Mouse (Mus musculus): ENCODE measurements around the gene Arl6ip5. TPM values are rescaled to one million over a fixed set of nuclear protein-coding genes. Genes with fewer than 3 reads are reported as not detected.

The Arl6ip5 gene
- polyA plus RNA-seq, 1 experiment from 2014 or later = 82.7 TPM

DNA sequence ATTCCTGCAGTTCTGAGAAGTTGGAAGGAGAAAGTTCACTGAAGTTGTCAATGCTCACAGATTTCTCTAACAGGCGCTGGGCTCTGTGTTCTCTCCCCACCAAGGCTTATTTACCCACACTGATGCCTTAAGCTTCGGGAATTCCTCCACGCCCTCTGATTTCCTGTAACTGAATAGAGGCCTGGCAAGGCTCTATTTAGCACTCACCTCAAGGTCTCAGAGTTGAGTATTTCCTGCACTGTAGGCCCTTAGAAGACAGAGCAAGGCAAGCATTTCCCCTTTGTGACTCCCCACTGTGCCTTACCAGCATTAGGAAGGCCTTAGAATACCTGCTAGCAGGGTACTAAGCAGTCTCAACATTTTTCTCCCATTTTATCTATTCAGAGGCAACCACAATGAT, 2.1 kb upstream of the Arl6ip5 start:
- Histone ChIP-seq H3K9me3 (no peaks in the 10 kb centered on the region), H3K4me2 (no peak overlapping the region), H3K27ac (replicated peaks) (peak overlapping the region; percentile 54), H3K4me3 (no peak overlapping the region), H3K9ac (0 out of 2 replicates have a peak overlapping the region, but pooled peaks have one; percentile 14), H3K27me3 (replicated peaks) (no peaks in the 10 kb centered on the region), H3K4me1 (peaks cover 50% of the 10 kb centered on the region), H3K36me3 (0 out of 2 replicates have a peak, but pooled peaks cover 2% of the 10 kb centered on the region)
- 30% methylated on average over 3 of the region's 3 CpGs for WGBS
- no peak for ATAC-seq (ENCODE audit: extremely low read depth, insufficient number of reproducible peaks, low FRiP score, low TSS enrichment)

DNA sequence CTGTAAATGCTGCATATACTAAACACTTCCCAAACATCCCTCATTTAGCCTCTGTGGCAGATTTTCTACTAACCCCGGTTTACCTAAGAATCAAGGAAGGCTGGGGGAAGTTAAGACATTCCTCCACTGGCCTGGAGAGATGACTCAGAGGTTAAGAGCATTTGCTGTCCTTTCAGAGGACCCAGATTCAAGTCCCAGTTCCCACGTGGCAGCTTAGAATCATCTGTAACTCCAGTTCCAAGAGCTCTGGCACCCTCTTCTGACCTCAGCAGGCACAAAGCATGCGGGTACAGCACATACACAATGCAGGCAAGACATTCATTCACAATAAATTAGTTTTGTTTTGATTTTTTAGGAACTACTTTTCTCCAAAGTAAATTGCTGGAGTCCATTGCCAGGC, 1.3 kb upstream of the Arl6ip5 start:
- 0 out of 2 replicates have a peak, but pooled peaks cover 4% of the 10 kb centered on the region for H3K36me3 ChIP-seq
- no peak overlapping the region for H3K9ac ChIP-seq
- H3K4me2 ChIP-seq = no peak overlapping the region
- H3K4me1 ChIP-seq = peaks cover 50% of the 10 kb centered on the region
- H3K4me3 ChIP-seq = no peak overlapping the region
- no peaks in the 10 kb centered on the region for H3K27me3 ChIP-seq (replicated peaks)
- H3K27ac ChIP-seq (replicated peaks) = no peak overlapping the region
- ATAC-seq (ENCODE audit: extremely low read depth, insufficient number of reproducible peaks, low FRiP score, low TSS enrichment) = no peak
- 59% methylated on average over 3 of the region's 3 CpGs for WGBS
- no peaks in the 10 kb centered on the region for H3K9me3 ChIP-seq

DNA sequence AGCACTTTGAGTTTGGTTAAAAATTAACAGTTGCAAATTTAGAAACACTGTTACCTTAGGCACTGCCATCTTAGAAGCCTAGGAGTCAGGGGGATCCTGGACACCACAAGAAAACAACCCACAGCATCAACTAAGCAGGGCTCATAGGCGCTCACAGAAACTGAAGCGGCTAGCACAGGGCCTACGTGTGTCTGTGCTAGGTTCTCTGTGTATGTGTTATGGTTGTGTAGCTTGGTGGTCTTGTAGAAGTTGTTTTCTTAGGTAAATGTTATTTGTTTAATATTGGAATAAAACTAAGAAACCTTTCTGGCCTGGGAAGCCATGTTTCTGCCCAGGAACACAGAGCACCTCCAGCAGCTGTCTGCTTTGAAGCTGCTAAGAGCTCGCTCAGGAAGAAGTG, 738 bp upstream of the Arl6ip5 start:
- H3K27ac ChIP-seq (replicated peaks) = no peak overlapping the region; the same call in 1 of the 2 replicates
- peak overlapping the region; percentile 89; the same call in 1 of the 2 replicates for H3K4me2 ChIP-seq
- peaks cover 9% of the 10 kb centered on the region for H3K36me3 ChIP-seq
- no peak for ATAC-seq (ENCODE audit: extremely low read depth, insufficient number of reproducible peaks, low FRiP score, low TSS enrichment)
- no peak overlapping the region for H3K4me3 ChIP-seq
- H3K4me1 ChIP-seq = peaks cover 48% of the 10 kb centered on the region
- WGBS = 85% methylated on average over 4 of the region's 4 CpGs
- no peaks in the 10 kb centered on the region for H3K27me3 ChIP-seq (replicated peaks)
- H3K9ac ChIP-seq = no peak overlapping the region
- H3K9me3 ChIP-seq = no peaks in the 10 kb centered on the region; the same call in 1 of the 2 replicates

DNA sequence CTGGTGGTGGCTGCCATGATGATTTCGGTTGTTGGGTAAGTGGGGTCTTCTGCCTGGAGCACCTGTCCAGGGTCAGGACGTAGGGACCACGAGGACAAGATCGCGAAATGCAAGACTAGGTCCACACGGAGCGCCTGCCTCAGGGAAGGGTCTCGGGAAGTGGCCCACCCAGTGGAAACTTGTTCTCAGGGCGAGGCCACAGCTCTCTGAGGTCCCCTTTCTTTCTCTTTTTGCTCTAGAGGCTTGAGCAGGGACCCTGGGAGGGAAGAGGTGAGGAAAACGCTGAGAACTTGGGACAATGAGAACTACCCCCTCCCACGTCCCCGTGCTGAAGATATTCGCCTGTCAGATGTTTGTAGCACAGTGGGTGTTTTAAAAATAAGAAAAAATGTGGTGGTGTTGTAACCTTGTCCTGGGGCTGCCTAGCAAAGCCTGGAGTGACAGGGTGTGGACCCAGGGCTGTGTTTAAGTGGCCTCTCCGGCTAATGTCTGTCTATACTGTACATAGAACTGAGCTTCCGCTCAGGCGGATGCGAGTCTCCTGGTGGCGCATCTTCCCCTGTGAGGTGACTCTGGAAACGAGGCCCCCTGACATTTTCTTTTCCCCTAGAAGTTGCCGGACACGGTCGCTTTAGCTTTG, 593 bp downstream of the Arl6ip5 start:
- peak overlapping the region; percentile 82 for H3K4me3 ChIP-seq
- peak overlapping the region; percentile 89 for H3K4me2 ChIP-seq
- no peaks in the 10 kb centered on the region for H3K27me3 ChIP-seq (replicated peaks)
- H3K9me3 ChIP-seq = no peaks in the 10 kb centered on the region; the same call in 1 of the 2 replicates
- peaks cover 54% of the 10 kb centered on the region for H3K4me1 ChIP-seq
- 1% methylated on average over 22 of the region's 22 CpGs for WGBS
- peaks cover 18% of the 10 kb centered on the region for H3K36me3 ChIP-seq
- peak overlapping the region; percentile 77 for H3K27ac ChIP-seq (replicated peaks)
- peak overlapping the region; percentile 91 for H3K9ac ChIP-seq
- ATAC-seq (ENCODE audit: extremely low read depth, insufficient number of reproducible peaks, low FRiP score, low TSS enrichment) = 0 out of 2 replicates have a peak, but pooled peaks have one; percentile 58

DNA sequence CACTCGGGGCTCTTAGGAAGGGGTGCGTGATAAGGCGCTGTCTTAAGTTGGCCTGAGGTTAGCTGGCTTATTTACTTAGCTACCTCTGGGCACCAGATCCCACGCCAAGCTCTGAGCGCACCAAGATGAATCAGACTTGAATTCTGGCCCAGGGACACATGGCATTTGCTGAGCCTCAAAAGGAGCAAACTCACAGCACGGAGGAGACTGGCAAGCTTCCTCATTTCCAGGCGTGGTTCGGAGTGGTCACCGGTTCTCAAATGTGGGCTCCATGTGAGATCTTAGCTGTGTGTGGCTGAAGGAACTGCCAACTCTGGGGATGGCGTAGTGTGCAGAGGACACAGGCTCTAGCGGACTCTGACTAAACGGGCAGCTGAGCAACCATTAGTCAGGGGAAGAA, 1.5 kb downstream of the Arl6ip5 start:
- Histone ChIP-seq H3K36me3 (peaks cover 18% of the 10 kb centered on the region), H3K9ac (peak overlapping the region; percentile 91), H3K27me3 (replicated peaks) (no peaks in the 10 kb centered on the region), H3K9me3 (no peaks in the 10 kb centered on the region; the same call in 1 of the 2 replicates), H3K4me2 (peak overlapping the region; percentile 89), H3K4me3 (peak overlapping the region; percentile 82), H3K27ac (replicated peaks) (peak overlapping the region; percentile 21), H3K4me1 (peaks cover 60% of the 10 kb centered on the region)
- 57% methylated on average over 12 of the region's 12 CpGs for WGBS
- no peak for ATAC-seq (ENCODE audit: extremely low read depth, insufficient number of reproducible peaks, low FRiP score, low TSS enrichment)

DNA sequence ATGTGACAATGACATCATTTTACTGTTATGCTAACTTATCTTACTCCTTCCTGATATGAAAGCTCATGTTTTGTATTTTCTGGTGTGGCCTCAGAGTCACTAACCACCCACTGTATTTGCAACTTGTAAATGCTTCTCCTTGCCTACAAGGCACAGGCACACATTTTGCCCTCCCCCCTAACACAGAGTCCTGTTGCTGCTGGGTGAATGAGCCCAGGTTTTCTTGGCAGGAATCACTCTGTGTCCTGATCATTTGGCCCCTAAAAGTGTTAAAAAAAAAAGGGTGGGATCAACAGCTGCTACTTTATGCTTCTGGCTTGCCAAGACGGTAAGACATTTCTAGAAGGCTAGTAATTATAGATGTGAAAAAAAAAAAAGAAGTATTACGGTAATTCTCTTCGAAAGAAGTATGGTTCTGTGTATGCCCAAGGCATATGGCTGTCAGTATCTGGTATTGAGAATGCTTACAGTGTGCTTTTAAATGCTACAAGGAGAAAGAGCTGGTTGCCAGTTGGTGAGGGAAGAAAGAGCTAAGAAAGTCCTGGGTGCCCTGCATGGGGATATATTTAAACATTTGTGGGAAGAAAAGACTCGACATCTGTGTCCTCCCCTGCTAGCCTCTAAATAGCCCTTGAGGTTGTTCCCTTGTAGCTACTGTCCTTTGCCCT, 5.8 kb downstream of the Arl6ip5 start:
- H3K4me3 ChIP-seq = no peak overlapping the region
- H3K4me1 ChIP-seq = peaks cover 48% of the 10 kb centered on the region
- 73% methylated on average over 4 of the region's 4 CpGs for WGBS
- H3K27ac ChIP-seq (replicated peaks) = peak overlapping the region; percentile 39; the same call in 1 of the 2 replicates
- H3K36me3 ChIP-seq = peaks cover 23% of the 10 kb centered on the region
- no peaks in the 10 kb centered on the region for H3K27me3 ChIP-seq (replicated peaks)
- H3K4me2 ChIP-seq = no peak overlapping the region
- no peaks in the 10 kb centered on the region; the same call in 1 of the 2 replicates for H3K9me3 ChIP-seq
- no peak for ATAC-seq (ENCODE audit: extremely low read depth, insufficient number of reproducible peaks, low FRiP score, low TSS enrichment)
- no peak overlapping the region; the same call in 1 of the 2 replicates for H3K9ac ChIP-seq

DNA sequence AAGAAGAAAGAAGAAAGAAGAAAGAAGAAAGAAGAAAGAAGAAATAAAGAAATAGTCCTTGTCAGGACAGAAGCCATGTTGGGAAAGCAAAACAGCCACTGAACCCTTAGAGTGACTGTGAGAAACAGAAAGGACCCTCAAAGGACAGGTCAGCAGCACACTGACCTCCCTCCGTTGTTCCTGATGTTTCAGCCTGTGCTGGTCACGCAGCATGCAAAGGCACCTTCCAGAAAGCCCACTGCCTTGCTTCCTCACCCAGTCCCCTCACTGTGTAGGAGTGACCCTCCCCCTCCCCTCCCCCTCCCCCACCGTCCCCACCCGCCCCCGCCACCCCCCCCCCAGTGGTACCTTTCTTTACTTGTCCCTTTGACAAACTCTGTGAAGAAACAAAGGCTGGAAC, 10.2 kb downstream of the Arl6ip5 start:
- no peak overlapping the region for H3K9ac ChIP-seq
- H3K9me3 ChIP-seq = no peaks in the 10 kb centered on the region
- no peak for ATAC-seq (ENCODE audit: extremely low read depth, insufficient number of reproducible peaks, low FRiP score, low TSS enrichment)
- peaks cover 15% of the 10 kb centered on the region for H3K36me3 ChIP-seq
- no peak overlapping the region for H3K4me3 ChIP-seq
- no peaks in the 10 kb centered on the region for H3K27me3 ChIP-seq (replicated peaks)
- 71% methylated on average over 2 of the region's 5 CpGs for WGBS
- no peak overlapping the region for H3K4me2 ChIP-seq
- no peak overlapping the region for H3K27ac ChIP-seq (replicated peaks)
- peaks cover 51% of the 10 kb centered on the region for H3K4me1 ChIP-seq

DNA sequence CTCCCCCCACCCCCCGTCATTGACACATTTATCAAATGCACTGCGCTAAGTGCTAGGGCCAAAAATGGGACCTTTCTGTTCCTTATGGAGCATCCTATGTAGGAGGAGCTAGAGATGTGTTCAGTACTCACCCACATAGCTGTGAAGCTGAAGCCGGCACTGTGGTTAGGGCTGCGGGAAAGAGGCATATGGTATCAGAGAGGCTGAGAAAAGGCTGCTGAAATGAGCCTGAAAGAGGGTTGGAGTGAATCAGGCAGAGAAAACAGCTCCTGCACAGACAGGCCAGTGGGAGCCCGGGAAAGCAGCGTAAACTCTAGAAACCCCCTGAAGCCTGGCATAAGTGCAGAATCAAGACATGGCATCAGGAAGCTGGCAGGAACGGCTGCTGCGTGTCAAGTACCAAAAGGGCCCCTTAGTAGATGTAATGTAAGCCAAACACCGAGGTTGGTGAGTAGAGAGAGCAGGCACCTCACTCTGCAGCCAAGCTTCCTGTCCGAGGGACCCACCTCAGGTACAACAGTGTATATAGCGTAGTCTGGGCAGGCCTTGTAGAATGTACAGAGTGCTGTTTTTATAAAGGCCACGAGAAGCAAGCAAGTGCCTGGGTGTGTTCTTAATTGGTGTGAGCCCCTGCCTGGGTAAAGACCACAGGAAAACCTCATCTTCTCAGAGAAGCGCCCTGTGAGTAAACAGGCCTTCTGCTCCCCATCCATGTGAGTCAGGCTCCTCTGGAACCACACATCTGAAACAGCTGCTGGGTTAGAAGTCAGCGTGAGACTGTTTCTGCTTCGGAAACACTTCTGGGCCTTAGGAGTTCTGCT, 10.9 kb downstream of the Arl6ip5 start:
- Histone ChIP-seq H3K4me1 (peaks cover 51% of the 10 kb centered on the region), H3K27me3 (replicated peaks) (no peaks in the 10 kb centered on the region), H3K9ac (peak overlapping the region; percentile 54), H3K9me3 (no peaks in the 10 kb centered on the region), H3K4me3 (no peak overlapping the region), H3K4me2 (no peak overlapping the region), H3K27ac (replicated peaks) (peak overlapping the region; percentile 83), H3K36me3 (peaks cover 15% of the 10 kb centered on the region)
- ATAC-seq (ENCODE audit: extremely low read depth, insufficient number of reproducible peaks, low FRiP score, low TSS enrichment) = no peak
- WGBS = 59% methylated on average over 15 of the region's 15 CpGs

DNA sequence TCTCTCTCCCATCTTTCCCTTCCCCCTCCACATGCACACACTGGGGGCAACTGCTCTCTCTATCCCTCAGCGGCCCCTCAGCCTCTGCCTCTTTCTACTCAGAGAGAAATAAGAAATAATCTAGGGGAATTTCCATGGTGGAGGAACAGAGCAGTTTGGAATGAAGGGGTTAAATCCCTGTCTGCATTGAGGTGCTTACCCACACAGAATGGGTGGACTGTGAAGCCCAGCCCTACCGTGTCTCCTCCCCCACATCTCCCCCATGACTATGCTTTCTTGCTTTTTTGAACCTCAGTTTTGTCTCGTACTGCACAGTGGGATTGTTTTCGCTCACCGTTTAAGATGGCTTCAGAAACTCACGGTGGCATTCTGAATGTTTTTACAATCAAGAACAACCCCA, 11.8 kb downstream of the Arl6ip5 start:
- Histone ChIP-seq H3K27me3 (replicated peaks) (no peaks in the 10 kb centered on the region), H3K36me3 (peaks cover 22% of the 10 kb centered on the region), H3K9me3 (no peaks in the 10 kb centered on the region), H3K27ac (replicated peaks) (peak overlapping the region; percentile 83), H3K9ac (peak overlapping the region; percentile 54), H3K4me2 (peak overlapping the region; percentile 24; the same call in 1 of the 2 replicates), H3K4me1 (peaks cover 52% of the 10 kb centered on the region), H3K4me3 (no peak overlapping the region)
- no peak for ATAC-seq (ENCODE audit: extremely low read depth, insufficient number of reproducible peaks, low FRiP score, low TSS enrichment)
- 51% methylated on average over 6 of the region's 6 CpGs for WGBS

DNA sequence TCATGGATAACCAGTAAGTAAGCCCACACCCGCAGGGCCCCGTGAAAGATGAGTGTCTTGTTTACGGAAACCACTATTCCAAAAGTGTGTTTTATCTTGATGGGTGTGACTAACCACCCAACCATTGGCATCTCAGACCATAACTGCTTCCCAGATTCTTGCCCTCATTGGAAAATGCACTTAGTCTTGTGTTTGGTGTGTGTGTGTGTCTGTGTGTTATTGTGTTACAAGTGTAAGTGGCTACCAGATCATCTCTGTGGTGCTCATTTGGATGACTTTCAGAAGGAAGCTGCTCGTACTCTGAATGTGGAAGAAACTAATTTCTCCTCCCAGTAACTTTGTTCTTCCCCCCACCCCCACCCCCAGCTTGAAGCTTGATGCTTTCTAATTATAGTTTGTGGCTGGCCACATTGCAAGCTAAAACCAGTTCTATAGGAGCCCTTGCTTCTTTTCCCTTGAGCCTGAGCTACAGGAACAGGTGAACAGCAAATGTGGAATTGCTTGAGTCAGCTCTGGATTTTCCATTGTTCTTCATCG, 12.5 kb downstream of the Arl6ip5 start:
- Histone ChIP-seq H3K36me3 (peaks cover 27% of the 10 kb centered on the region), H3K27me3 (replicated peaks) (no peaks in the 10 kb centered on the region), H3K4me1 (peaks cover 52% of the 10 kb centered on the region), H3K4me3 (no peak overlapping the region), H3K9me3 (no peaks in the 10 kb centered on the region), H3K4me2 (peak overlapping the region; percentile 49), H3K9ac (peak overlapping the region; percentile 42; the same call in 1 of the 2 replicates), H3K27ac (replicated peaks) (peak overlapping the region; percentile 83)
- no peak for ATAC-seq (ENCODE audit: extremely low read depth, insufficient number of reproducible peaks, low FRiP score, low TSS enrichment)
- 35% methylated on average over 5 of the region's 5 CpGs for WGBS

DNA sequence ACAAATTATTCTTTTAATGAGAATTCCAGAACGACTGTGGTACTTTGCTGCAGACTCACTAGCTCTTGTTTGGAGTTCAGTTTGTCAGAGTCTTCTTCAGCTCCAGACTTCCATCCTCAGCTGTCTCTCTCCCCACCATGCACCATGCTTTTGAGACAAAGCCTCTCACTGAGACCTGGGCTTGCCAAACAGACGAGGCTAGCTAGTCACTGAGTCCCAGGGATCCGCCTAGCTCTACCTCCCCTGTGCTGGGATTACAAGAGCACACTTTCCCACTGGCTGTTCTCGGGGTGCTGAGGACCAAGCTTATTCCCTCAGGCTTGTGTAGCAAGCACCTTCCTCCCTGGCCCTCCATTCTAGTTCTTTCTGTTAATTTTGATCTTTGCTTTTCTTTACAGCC, 13.1 kb downstream of the Arl6ip5 start:
- Histone ChIP-seq H3K27ac (replicated peaks) (peak overlapping the region; percentile 83), H3K27me3 (replicated peaks) (no peaks in the 10 kb centered on the region), H3K4me3 (no peak overlapping the region), H3K9me3 (no peaks in the 10 kb centered on the region), H3K9ac (0 out of 2 replicates have a peak overlapping the region, but pooled peaks have one; percentile 54), H3K36me3 (peaks cover 29% of the 10 kb centered on the region), H3K4me2 (peak overlapping the region; percentile 49), H3K4me1 (peaks cover 52% of the 10 kb centered on the region)
- ATAC-seq (ENCODE audit: extremely low read depth, insufficient number of reproducible peaks, low FRiP score, low TSS enrichment) = no peak
- WGBS = 72% methylated on average over 4 of the region's 4 CpGs
